Mouse (Mus musculus): ENCODE data around the gene Tjap1. TPM values are rescaled to one million over a fixed set of nuclear protein-coding genes. Genes with fewer than 3 reads are reported as not detected.

The Tjap1 gene
- total and polyA plus RNA-seq, 2 experiments, result 2.5 to 13.2 TPM

DNA sequence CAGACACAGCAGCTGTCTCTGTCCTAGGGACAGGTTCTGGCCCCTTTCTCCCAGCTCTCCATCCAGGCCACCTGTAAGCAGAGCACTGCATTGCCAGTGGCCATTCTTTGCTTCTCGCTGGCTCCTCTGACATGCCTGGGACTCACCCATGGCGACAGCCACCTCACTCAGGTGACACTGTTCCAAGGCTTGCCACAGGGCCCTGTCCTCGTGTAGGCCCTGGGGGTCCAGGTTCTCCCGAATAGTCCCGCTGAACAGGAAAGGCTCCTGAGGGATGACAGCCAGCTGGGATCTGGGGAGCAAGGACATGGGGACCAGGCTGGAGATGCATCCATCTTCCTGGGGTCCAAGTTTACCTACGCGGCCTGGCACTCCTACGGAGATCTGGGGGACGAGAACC, 21.4 kb upstream of the Tjap1 start:
- H3K4me3 ChIP-seq (ENCODE audit: insufficient read depth, low read depth, low read length), result no peak overlapping the region
- no peaks in the 10 kb centered on the region for H3K4me1 ChIP-seq (ENCODE audit: control insufficient read depth, insufficient read depth, low read length)
- TF ChIP-seq POLR2A (IDR thresholded peaks at IDR 0.05; ENCODE audit: extremely low read depth, insufficient read depth, low read length) (no peak), CTCF (IDR thresholded peaks at IDR 0.05; ENCODE audit: low read depth, low read length) (no peak)
- H3K27me3 ChIP-seq (ENCODE audit: control insufficient read depth, insufficient read depth, low read length), result no peaks in the 10 kb centered on the region
- no peak overlapping the region for H3K9ac ChIP-seq (ENCODE audit: low read depth, low read length)
- H3K36me3 ChIP-seq (ENCODE audit: control insufficient read depth, insufficient read depth, low read length), result no peaks in the 10 kb centered on the region
- DNase-seq (ENCODE audit: extremely low read depth, low read depth, low spot score), result no peak
- H3K79me2 ChIP-seq (ENCODE audit: control insufficient read depth, insufficient read depth, low read length), result no peaks in the 10 kb centered on the region
- WGBS, result 94% methylated on average over 9 of the region's 9 CpGs
- H3K27ac ChIP-seq (replicated peaks; ENCODE audit: insufficient read depth, low read depth, low read length), result no peak overlapping the region

DNA sequence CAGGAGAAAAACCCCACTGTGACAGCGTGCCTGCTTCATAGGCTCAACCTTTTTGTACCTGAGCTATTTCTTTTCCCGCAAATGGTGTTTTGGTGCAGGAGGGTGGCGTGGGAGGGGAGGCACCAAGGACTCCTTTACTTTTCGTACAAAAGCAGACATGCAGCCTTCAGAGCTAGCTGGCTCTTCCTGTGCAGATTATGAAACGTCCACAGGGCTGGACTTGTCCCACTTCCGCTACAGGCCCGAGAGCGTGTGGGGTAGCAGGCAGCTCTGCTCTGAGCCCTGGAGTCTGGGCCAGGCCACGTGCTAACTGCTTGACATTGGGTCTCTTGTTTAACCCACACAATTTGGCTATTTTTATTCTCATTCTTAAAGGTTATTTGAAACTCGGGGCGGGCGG, 19.1 kb upstream of the Tjap1 start:
- TF ChIP-seq POLR2A (IDR thresholded peaks at IDR 0.05; ENCODE audit: extremely low read depth, insufficient read depth, low read length) (no peak), CTCF (IDR thresholded peaks at IDR 0.05; ENCODE audit: low read depth, low read length) (no peak)

DNA sequence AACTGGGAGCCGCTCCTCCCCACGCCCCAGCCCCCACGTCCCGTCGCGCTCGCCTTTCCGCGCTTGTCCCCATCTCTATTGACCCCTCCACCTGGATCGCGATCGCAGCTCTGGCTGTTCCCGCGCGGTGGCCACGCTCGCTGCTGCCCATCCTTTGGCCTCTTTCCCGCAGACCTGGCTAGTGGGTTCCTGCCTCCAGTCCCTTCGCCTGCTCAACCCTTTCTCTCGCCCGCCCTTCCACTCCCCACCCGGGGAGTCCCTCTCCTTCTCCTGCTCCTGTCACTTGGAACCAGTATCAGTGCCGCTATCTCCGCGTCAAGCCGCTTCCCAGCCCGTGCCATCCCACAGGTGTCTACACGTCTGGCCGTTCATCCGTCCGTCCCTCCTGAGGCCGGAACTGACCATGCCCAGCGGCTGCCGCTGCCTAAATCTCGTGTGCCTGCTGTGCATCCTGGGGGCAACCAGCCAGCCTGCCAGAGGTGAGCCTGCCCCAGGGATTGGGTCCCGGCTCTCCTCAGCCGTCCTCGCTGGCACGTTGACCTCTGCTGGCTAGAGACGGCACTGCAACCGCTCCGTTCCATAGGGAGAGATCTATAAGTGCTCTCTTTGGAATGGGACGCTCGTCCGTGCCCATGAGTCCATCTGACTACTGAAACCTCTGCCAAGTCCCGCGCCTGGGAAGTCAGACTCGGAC, 15.5 kb upstream of the Tjap1 start:
- DNase-seq (ENCODE audit: extremely low read depth, low read depth, low spot score), result peak; percentile 37
- under 1% methylated on average over 48 of the region's 48 CpGs for WGBS
- H3K79me2 ChIP-seq (ENCODE audit: control insufficient read depth, insufficient read depth, low read length), result no peaks in the 10 kb centered on the region
- no peaks in the 10 kb centered on the region for H3K36me3 ChIP-seq (ENCODE audit: control insufficient read depth, insufficient read depth, low read length)
- H3K27me3 ChIP-seq (ENCODE audit: control insufficient read depth, insufficient read depth, low read length), result peaks cover 10% of the 10 kb centered on the region; the same call in 1 of the 2 replicates
- H3K4me1 ChIP-seq (ENCODE audit: control insufficient read depth, insufficient read depth, low read length), result peaks cover 3% of the 10 kb centered on the region; the same call in 1 of the 2 replicates
- H3K9ac ChIP-seq (ENCODE audit: low read depth, low read length), result no peak overlapping the region
- TF ChIP-seq CTCF (IDR thresholded peaks at IDR 0.05; ENCODE audit: low read depth, low read length) (peak; percentile 95), POLR2A (IDR thresholded peaks at IDR 0.05; ENCODE audit: extremely low read depth, insufficient read depth, low read length) (no peak)
- H3K27ac ChIP-seq (replicated peaks; ENCODE audit: insufficient read depth, low read depth, low read length), result no peak overlapping the region
- peak overlapping the region; percentile 55; the same call in 1 of the 2 replicates for H3K4me3 ChIP-seq (ENCODE audit: insufficient read depth, low read depth, low read length)

More for the DNA sequence above, 19.1 kb upstream of the Tjap1 start:
- WGBS, result 71% methylated on average over 12 of the region's 12 CpGs
- H3K36me3 ChIP-seq (ENCODE audit: control insufficient read depth, insufficient read depth, low read length), result no peaks in the 10 kb centered on the region
- H3K27me3 ChIP-seq (ENCODE audit: control insufficient read depth, insufficient read depth, low read length), result peaks cover 10% of the 10 kb centered on the region; the same call in 1 of the 2 replicates
- no peaks in the 10 kb centered on the region for H3K79me2 ChIP-seq (ENCODE audit: control insufficient read depth, insufficient read depth, low read length)
- no peak overlapping the region for H3K4me3 ChIP-seq (ENCODE audit: insufficient read depth, low read depth, low read length)
- DNase-seq (ENCODE audit: extremely low read depth, low read depth, low spot score), result no peak
- H3K4me1 ChIP-seq (ENCODE audit: control insufficient read depth, insufficient read depth, low read length), result peaks cover 3% of the 10 kb centered on the region; the same call in 1 of the 2 replicates
- no peak overlapping the region for H3K27ac ChIP-seq (replicated peaks; ENCODE audit: insufficient read depth, low read depth, low read length)
- H3K9ac ChIP-seq (ENCODE audit: low read depth, low read length), result no peak overlapping the region

- H3K79me2 ChIP-seq (ENCODE audit: control insufficient read depth, insufficient read depth, low read length), result no peaks in the 10 kb centered on the region
- no peak within 1 kb of the TSS for H3K27ac ChIP-seq (replicated peaks; ENCODE audit: insufficient read depth, low read depth, low read length)
- H3K4me3 ChIP-seq (ENCODE audit: insufficient read depth, low read depth, low read length), result peak within 1 kb of the TSS; percentile 55; the same call in 1 of the 2 replicates
- peaks cover 3% of the 10 kb centered on the region; the same call in 1 of the 2 replicates for H3K4me1 ChIP-seq (ENCODE audit: control insufficient read depth, insufficient read depth, low read length)
- TF ChIP-seq CTCF (IDR thresholded peaks at IDR 0.05; ENCODE audit: low read depth, low read length) (no peak), POLR2A (IDR thresholded peaks at IDR 0.05; ENCODE audit: extremely low read depth, insufficient read depth, low read length) (no peak)
- H3K27me3 ChIP-seq (ENCODE audit: control insufficient read depth, insufficient read depth, low read length), result peaks cover 10% of the 10 kb centered on the region; the same call in 1 of the 2 replicates
- no peaks in the 10 kb centered on the region for H3K36me3 ChIP-seq (ENCODE audit: control insufficient read depth, insufficient read depth, low read length)
- H3K9ac ChIP-seq (ENCODE audit: low read depth, low read length), result no peak within 1 kb of the TSS
- WGBS, result 1% methylated on average over 83 of the region's 86 CpGs
- no peak for DNase-seq (ENCODE audit: extremely low read depth, low read depth, low spot score)
These were observed 14.8 kb upstream of the Tjap1 start, which contains the start of gene Dlk2 for GRCm38 (mm10) chr17:46297364-46298219. Gene Dlk2 (plus strand): TSS chr17:46297421.

DNA sequence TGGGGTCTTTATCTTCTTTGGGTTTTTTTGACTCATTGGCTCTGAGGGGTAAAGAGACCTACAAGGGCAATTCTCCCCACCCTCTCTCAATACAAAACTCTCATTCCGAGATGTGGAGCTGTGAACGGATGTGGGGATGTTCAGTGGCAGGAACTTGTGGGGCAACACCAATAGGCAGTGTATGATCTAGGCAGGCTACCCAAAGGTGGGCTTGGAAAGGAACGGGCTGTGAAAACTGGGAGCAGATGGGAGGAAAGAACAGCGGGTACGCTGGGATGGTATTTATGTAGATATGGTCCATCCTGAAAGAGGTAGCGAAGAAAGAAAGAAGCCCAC, 14.2 kb upstream of the Tjap1 start:
- Histone ChIP-seq H3K4me1 (ENCODE audit: control insufficient read depth, insufficient read depth, low read length) (peaks cover 3% of the 10 kb centered on the region; the same call in 1 of the 2 replicates), H3K79me2 (ENCODE audit: control insufficient read depth, insufficient read depth, low read length) (no peaks in the 10 kb centered on the region), H3K4me3 (ENCODE audit: insufficient read depth, low read depth, low read length) (peak overlapping the region; percentile 55; the same call in 1 of the 2 replicates), H3K36me3 (ENCODE audit: control insufficient read depth, insufficient read depth, low read length) (no peaks in the 10 kb centered on the region), H3K27me3 (ENCODE audit: control insufficient read depth, insufficient read depth, low read length) (peaks cover 10% of the 10 kb centered on the region; the same call in 1 of the 2 replicates), H3K27ac (replicated peaks; ENCODE audit: insufficient read depth, low read depth, low read length) (no peak overlapping the region), H3K9ac (ENCODE audit: low read depth, low read length) (no peak overlapping the region)
- DNase-seq (ENCODE audit: extremely low read depth, low read depth, low spot score), result no peak
- no peak for TF ChIP-seq CTCF (IDR thresholded peaks at IDR 0.05; ENCODE audit: low read depth, low read length)
- WGBS, result 15% methylated on average over 6 of the region's 6 CpGs
